ENCODE assay signal across 28 mouse cellular contexts in the genomic region with DNA sequence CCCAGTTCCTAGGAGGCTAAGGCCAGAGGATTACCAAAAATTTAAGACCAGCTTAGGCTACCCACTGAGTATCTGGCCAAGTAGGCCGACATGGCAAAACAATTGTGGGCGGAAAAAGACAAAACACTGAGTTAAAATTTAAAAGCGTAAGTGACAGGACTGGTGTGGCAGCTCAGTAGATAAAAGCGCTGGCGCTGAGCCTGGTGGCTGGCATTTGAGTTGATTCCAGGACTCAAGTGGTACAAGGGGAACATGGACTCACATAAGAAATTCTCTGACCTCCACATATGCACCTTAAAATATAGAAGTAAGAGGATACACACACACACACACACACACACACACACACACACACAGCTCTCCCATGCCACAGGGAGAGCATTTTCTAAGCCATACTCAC. TPM values are rescaled to one million over a fixed set of nuclear protein-coding genes. Genes with fewer than 3 reads are reported as not detected.
DNase-seq lines count a peak whose midpoint lies in the region; ATAC-seq and TF ChIP-seq lines count a peak whose summit lies in the region.
"Had no signal": no experiment of that assay in that cellular context is flagged by ENCODE, and none has a peak within 500 bp of the region (broad histone marks: within the 10 kb centered on the region; RNA-seq: fewer than 3 reads in every experiment).

No protein-coding gene starts in this region.

- H3K27ac ChIP-seq in heart, embryonic 12.5 days (ENCODE audit: poor library complexity, severe bottlenecking), result no peak overlapping the region
- peak overlapping the region; percentile 68 for H3K27ac ChIP-seq in heart, embryonic 15.5 days
- no peak overlapping the region for H3K27ac ChIP-seq in forebrain, postnatal 0 days (ENCODE audit: low read depth, low read length)
- H3K27ac ChIP-seq: embryonic facial prominence, embryonic 12.5 days; hindbrain, embryonic 15.5 days; intestine, embryonic 15.5 days; midbrain, embryonic 15.5 days had no signal

- WGBS in heart, embryonic 12.5 days, result 69% methylated on average over 5 of the region's 5 CpGs
- 61% methylated on average over 5 of the region's 5 CpGs for WGBS in heart, embryonic 15.5 days
- 64% methylated on average over 5 of the region's 5 CpGs for WGBS in forebrain, postnatal 0 days

- H3K27me3 ChIP-seq in heart, embryonic 12.5 days (replicated peaks), result no peaks in the 10 kb centered on the region
- no peaks in the 10 kb centered on the region for H3K27me3 ChIP-seq in heart, embryonic 15.5 days
- no peaks in the 10 kb centered on the region for H3K27me3 ChIP-seq in forebrain, postnatal 0 days (ENCODE audit: insufficient read depth, low read length)
- H3K27me3 ChIP-seq: embryonic facial prominence, embryonic 12.5 days; hindbrain, embryonic 15.5 days; intestine, embryonic 15.5 days; limb, embryonic 13.5 days; midbrain, embryonic 15.5 days had no signal

- no peaks in the 10 kb centered on the region for H3K36me3 ChIP-seq in heart, embryonic 12.5 days
- H3K36me3 ChIP-seq in heart, embryonic 15.5 days, result no peaks in the 10 kb centered on the region
- H3K36me3 ChIP-seq in forebrain, postnatal 0 days (ENCODE audit: insufficient read depth), result no peaks in the 10 kb centered on the region
- H3K36me3 ChIP-seq: embryonic facial prominence, embryonic 12.5 days; G1E; hindbrain, embryonic 15.5 days; intestine, embryonic 15.5 days; limb, embryonic 13.5 days; midbrain, embryonic 15.5 days had no signal

- no peak overlapping the region for H3K4me2 ChIP-seq in heart, embryonic 12.5 days
- no peak overlapping the region for H3K4me2 ChIP-seq in heart, embryonic 15.5 days
- no peak overlapping the region for H3K4me2 ChIP-seq in forebrain, postnatal 0 days (ENCODE audit: low read depth)
- H3K4me2 ChIP-seq: embryonic facial prominence, embryonic 12.5 days; hindbrain, embryonic 15.5 days; intestine, embryonic 15.5 days; limb, embryonic 13.5 days; midbrain, embryonic 15.5 days had no signal

- H3K4me3 ChIP-seq in heart, embryonic 12.5 days, result no peak overlapping the region
- no peak overlapping the region for H3K4me3 ChIP-seq in heart, embryonic 15.5 days
- H3K4me3 ChIP-seq in forebrain, postnatal 0 days (ENCODE audit: low read depth, low read length), result no peak overlapping the region
- H3K4me3 ChIP-seq: embryonic facial prominence, embryonic 12.5 days; erythroblast, embryonic 14.5 days; hindbrain, embryonic 15.5 days; intestine, embryonic 15.5 days; limb, embryonic 13.5 days; megakaryocyte, embryonic 14.5 days; midbrain, embryonic 15.5 days; myocyte had no signal

- DNase-seq in heart, adult 11 months, result peak; percentile 92
- peak; percentile 70 to 74 for DNase-seq in lung, adult 18-20 months
- peak; percentile 61 for DNase-seq in lung, postnatal 25 days (ENCODE audit: low spot score)
- DNase-seq in layer of hippocampus, adult 9-10 months (ENCODE audit: low spot score), result no peak
- DNase-seq in B cell, adult 2 months, result no peak
- DNase-seq in forebrain, postnatal 0 days, result no peak
- DNase-seq: adrenal gland, postnatal 14 days; cerebellum, adult 11 months; cerebellum, postnatal 10 days; gastrocnemius, postnatal 10 days; kidney, adult 9 months; kidney, postnatal 36 days; layer of hippocampus, adult 9-11 months; right cerebral cortex, postnatal 14 days; thymus, adult 2 months had no signal

- TF ChIP-seq CTCF in forebrain, postnatal 0 days (IDR thresholded peaks at IDR 0.05; ENCODE audit: low read depth), result no peak

- H3K9me3 ChIP-seq in heart, embryonic 12.5 days (replicated peaks), result no peaks in the 10 kb centered on the region
- no peaks in the 10 kb centered on the region for H3K9me3 ChIP-seq in heart, embryonic 15.5 days (replicated peaks)
- H3K9me3 ChIP-seq in forebrain, postnatal 0 days (ENCODE audit: low read length), result no peaks in the 10 kb centered on the region
- H3K9me3 ChIP-seq: embryonic facial prominence, embryonic 12.5 days; G1E; hindbrain, embryonic 15.5 days; intestine, embryonic 15.5 days; limb, embryonic 13.5 days; megakaryocyte, embryonic 14.5 days; midbrain, embryonic 15.5 days had no signal

- no peak for ATAC-seq in heart, embryonic 12.5 days (ENCODE audit: insufficient number of reproducible peaks, low FRiP score)
- ATAC-seq in heart, embryonic 15.5 days (replicated peaks; ENCODE audit: insufficient number of reproducible peaks, insufficient read depth, low FRiP score, low read depth), result no peak
- no peak for ATAC-seq in forebrain, postnatal 0 days
- ATAC-seq: activated CD4-positive, CD25-positive, alpha-beta regulatory T cell, adult 4 months; forebrain, embryonic 16.5 days; intestine, embryonic 15.5 days; midbrain, embryonic 15.5 days had no signal

- H3K4me1 ChIP-seq in heart, embryonic 12.5 days (replicated peaks), result peaks cover 10% of the 10 kb centered on the region
- peaks cover 13% of the 10 kb centered on the region for H3K4me1 ChIP-seq in heart, embryonic 15.5 days (replicated peaks)
- H3K4me1 ChIP-seq in forebrain, postnatal 0 days (ENCODE audit: insufficient read depth), result no peaks in the 10 kb centered on the region
- H3K4me1 ChIP-seq: embryonic facial prominence, embryonic 12.5 days; hindbrain, embryonic 15.5 days; megakaryocyte, embryonic 14.5 days; midbrain, embryonic 15.5 days had no signal

- no peak overlapping the region for H3K9ac ChIP-seq in heart, embryonic 12.5 days
- no peak overlapping the region for H3K9ac ChIP-seq in heart, embryonic 15.5 days
- H3K9ac ChIP-seq in forebrain, postnatal 0 days, result no peak overlapping the region
- H3K9ac ChIP-seq: embryonic facial prominence, embryonic 12.5 days; hindbrain, embryonic 15.5 days; intestine, embryonic 15.5 days; limb, embryonic 13.5 days; midbrain, embryonic 15.5 days had no signal

RNA-seq across cellular contexts. Expression of a gene that starts 42.5 kb away (rescaled TPM):
- 98.0 and 100 TPM in 2 replicates for polyA plus RNA-seq in heart, embryonic 12.5 days (2016; fragmentation: Nextera tagmentation; extraction: Ambion mirVana)
- polyA plus RNA-seq in heart, embryonic 15.5 days (2015; fragmentation: Nextera tagmentation; extraction: Ambion mirVana), result 215 and 348 TPM in 2 replicates
- total RNA-seq in forebrain, postnatal 0 days (2014; rRNA removed), result 4.2 and 7.5 TPM in 2 replicates
- polyA plus RNA-seq in forebrain, postnatal 0 days (2015; fragmentation: Nextera tagmentation; extraction: Ambion mirVana), result 14.0 and 15.6 TPM in 2 replicates
- polyA plus RNA-seq: activated CD4-positive, CD25-positive, alpha-beta regulatory T cell, adult 4 months; erythroblast, embryonic 14.5 days; G1E had no signal

RNA-seq across cellular contexts. Expression of a gene that starts 58.1 kb away (rescaled TPM):
- 0.10 and 0.17 TPM in 2 replicates for polyA plus RNA-seq in heart, embryonic 12.5 days (2016; fragmentation: Nextera tagmentation; extraction: Ambion mirVana)
- polyA plus RNA-seq in heart, embryonic 15.5 days (2015; fragmentation: Nextera tagmentation; extraction: Ambion mirVana), result 0.49 and 0.74 TPM in 2 replicates
- total RNA-seq in forebrain, postnatal 0 days (2014; rRNA removed), result 0.62 and 0.86 TPM in 2 replicates
- polyA plus RNA-seq in forebrain, postnatal 0 days (2015; fragmentation: Nextera tagmentation; extraction: Ambion mirVana), result 0.10 and 0.31 TPM in 2 replicates
- polyA plus RNA-seq: erythroblast, embryonic 14.5 days; G1E; myocyte had no signal

Comparison
In these comparisons a context has a peak if more than half of its experiments do, and no peak if none do; other contexts are left out.
1. DNase-seq: peak in heart, adult 11 months (single experiment), lung, adult 18-20 months (2 of 2) and lung, postnatal 25 days (single experiment); none in layer of hippocampus, adult 9-10 months (single experiment), B cell, adult 2 months (0 of 2) and forebrain, postnatal 0 days (single experiment).